8 mouse cellular contexts compared by ENCODE assay signal in the genomic region with DNA sequence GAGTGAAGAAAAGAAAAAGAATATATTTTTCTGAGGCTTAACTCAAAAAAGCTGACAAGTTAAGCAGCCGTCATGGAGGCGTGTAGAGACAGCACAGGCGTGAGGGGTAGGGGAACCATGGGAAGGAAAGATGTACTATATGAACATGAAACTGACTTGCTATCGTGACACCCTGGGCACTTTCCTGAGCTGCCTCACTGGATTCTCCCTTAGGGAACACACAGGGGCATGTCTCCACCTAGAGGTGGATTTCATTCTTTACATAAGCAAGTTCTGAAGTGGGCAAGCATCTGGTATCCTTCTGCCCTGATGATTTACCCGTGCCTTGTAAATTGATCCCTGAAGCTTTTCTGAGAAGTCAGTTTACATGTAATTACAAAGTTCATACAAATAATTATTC.
DNase-seq lines count a peak whose midpoint lies in the region; ATAC-seq and TF ChIP-seq lines count a peak whose summit lies in the region.
"Not testable (repeated sequence)": the region's sequence is repeated elsewhere in the genome, so short reads cannot be mapped to it uniquely, and the experiment has no call there.

No protein-coding gene starts in this region.

- not testable (repeated sequence) for H3K27me3 ChIP-seq in embryonic facial prominence, embryonic 11.5 days (ENCODE audit: control insufficient read depth, insufficient read depth, low read length); forebrain, embryonic 13.5 days; forebrain, embryonic 16.5 days (replicated peaks; ENCODE audit: control insufficient read depth, insufficient read depth, low read length); heart, embryonic 15.5 days; hindbrain, postnatal 0 days (ENCODE audit: insufficient read depth, low read length); midbrain, embryonic 11.5 days (ENCODE audit: control insufficient read depth, insufficient read depth, low read length); midbrain, embryonic 15.5 days (replicated peaks); neural tube, embryonic 12.5 days (replicated peaks)

- not testable (repeated sequence) for H3K9me3 ChIP-seq in embryonic facial prominence, embryonic 11.5 days (replicated peaks; ENCODE audit: control insufficient read depth, low read length); forebrain, embryonic 13.5 days (replicated peaks); forebrain, embryonic 16.5 days (ENCODE audit: control insufficient read depth, low read length); heart, embryonic 15.5 days (replicated peaks); hindbrain, postnatal 0 days (ENCODE audit: low read length); midbrain, embryonic 11.5 days (ENCODE audit: control insufficient read depth, low read length); midbrain, embryonic 15.5 days; neural tube, embryonic 12.5 days

- H3K27ac ChIP-seq in embryonic facial prominence, embryonic 11.5 days (replicated peaks; ENCODE audit: low read depth, low read length); forebrain, embryonic 13.5 days; forebrain, embryonic 16.5 days (ENCODE audit: low read length); heart, embryonic 15.5 days; hindbrain, postnatal 0 days; midbrain, embryonic 11.5 days (ENCODE audit: low read depth, low read length); midbrain, embryonic 15.5 days; neural tube, embryonic 12.5 days: not testable (repeated sequence)

- not testable (repeated sequence) for H3K4me3 ChIP-seq in embryonic facial prominence, embryonic 11.5 days (ENCODE audit: low read depth, low read length); forebrain, embryonic 13.5 days; forebrain, embryonic 16.5 days (replicated peaks; ENCODE audit: low read length); heart, embryonic 15.5 days; hindbrain, postnatal 0 days (ENCODE audit: low read length); midbrain, embryonic 11.5 days (ENCODE audit: low read depth, low read length); midbrain, embryonic 15.5 days; neural tube, embryonic 12.5 days

- H3K9ac ChIP-seq in embryonic facial prominence, embryonic 11.5 days (replicated peaks; ENCODE audit: low read length); forebrain, embryonic 13.5 days; forebrain, embryonic 16.5 days (replicated peaks; ENCODE audit: low read depth, low read length); heart, embryonic 15.5 days; hindbrain, postnatal 0 days (replicated peaks; ENCODE audit: low read length); midbrain, embryonic 11.5 days (ENCODE audit: low read length); midbrain, embryonic 15.5 days; neural tube, embryonic 12.5 days: not testable (repeated sequence)

- TF ChIP-seq CTCF in hindbrain, postnatal 0 days (IDR thresholded peaks at IDR 0.05; ENCODE audit: low read depth), result not testable (repeated sequence)

- H3K4me1 ChIP-seq in embryonic facial prominence, embryonic 11.5 days (ENCODE audit: control insufficient read depth, insufficient read depth, low read length); forebrain, embryonic 13.5 days; forebrain, embryonic 16.5 days (replicated peaks; ENCODE audit: control insufficient read depth, insufficient read depth, low read length); heart, embryonic 15.5 days (replicated peaks); hindbrain, postnatal 0 days (ENCODE audit: insufficient read depth, low read length); midbrain, embryonic 11.5 days (ENCODE audit: control insufficient read depth, insufficient read depth, low read length); midbrain, embryonic 15.5 days; neural tube, embryonic 12.5 days: not testable (repeated sequence)

- ATAC-seq in embryonic facial prominence, embryonic 11.5 days (replicated peaks; ENCODE audit: insufficient number of reproducible peaks, low FRiP score, low TSS enrichment, low read depth), result 0 out of 2 replicates have a peak, but pooled peaks have one; percentile 29
- peak; percentile 85 for ATAC-seq in forebrain, embryonic 13.5 days
- ATAC-seq in forebrain, embryonic 16.5 days, result peak; percentile 76
- ATAC-seq in heart, embryonic 15.5 days (replicated peaks; ENCODE audit: insufficient number of reproducible peaks, insufficient read depth, low FRiP score, low read depth), result 0 out of 2 replicates have a peak, but pooled peaks have one; percentile 18
- peak; percentile 35; the same call in 1 of the 2 replicates for ATAC-seq in hindbrain, postnatal 0 days
- peak; percentile 68; the same call in 1 of the 2 replicates for ATAC-seq in midbrain, embryonic 11.5 days (ENCODE audit: low FRiP score)
- ATAC-seq in midbrain, embryonic 15.5 days (replicated peaks), result peak; percentile 67; the same call in 1 of the 2 replicates
- ATAC-seq in neural tube, embryonic 12.5 days (ENCODE audit: low FRiP score, low read depth), result peak; percentile 25; the same call in 1 of the 2 replicates

- not testable (repeated sequence) for H3K36me3 ChIP-seq in embryonic facial prominence, embryonic 11.5 days (replicated peaks; ENCODE audit: control insufficient read depth, insufficient read depth, low read depth, low read length); forebrain, embryonic 13.5 days (ENCODE audit: poor library complexity, severe bottlenecking); forebrain, embryonic 16.5 days (ENCODE audit: control insufficient read depth, insufficient read depth); heart, embryonic 15.5 days; hindbrain, postnatal 0 days (ENCODE audit: insufficient read depth, low read length); midbrain, embryonic 11.5 days (ENCODE audit: control insufficient read depth, insufficient read depth, low read length); midbrain, embryonic 15.5 days (replicated peaks); neural tube, embryonic 12.5 days

- H3K4me2 ChIP-seq in embryonic facial prominence, embryonic 11.5 days (ENCODE audit: low read depth, low read length); forebrain, embryonic 13.5 days; forebrain, embryonic 16.5 days (ENCODE audit: low read length); heart, embryonic 15.5 days; hindbrain, postnatal 0 days (ENCODE audit: low read depth, low read length); midbrain, embryonic 11.5 days; midbrain, embryonic 15.5 days; neural tube, embryonic 12.5 days (replicated peaks): not testable (repeated sequence)

- DNase-seq in embryonic facial prominence, embryonic 11.5 days (ENCODE audit: low spot score); hindbrain, postnatal 0 days (ENCODE audit: low spot score); midbrain, embryonic 11.5 days (ENCODE audit: low spot score, missing footprints): not testable (repeated sequence)

- WGBS in embryonic facial prominence, embryonic 11.5 days, result no CpG with 5 or more reads among the region's 5 CpGs
- no CpG with 5 or more reads among the region's 5 CpGs for WGBS in forebrain, embryonic 13.5 days
- whole genome bisulfite sequencing in forebrain, embryonic 16.5 days, result no CpG with 5 or more reads among the region's 5 CpGs
- no CpG with 5 or more reads among the region's 5 CpGs for WGBS in heart, embryonic 15.5 days
- WGBS in hindbrain, postnatal 0 days, result no CpG with 5 or more reads among the region's 5 CpGs
- WGBS in midbrain, embryonic 11.5 days, result no CpG with 5 or more reads among the region's 5 CpGs
- no CpG with 5 or more reads among the region's 5 CpGs for WGBS in midbrain, embryonic 15.5 days
- no CpG with 5 or more reads among the region's 5 CpGs for WGBS in neural tube, embryonic 12.5 days

Comparison
In these comparisons a context has a peak if more than half of its experiments do, and no peak if none do; other contexts are left out.
1. ATAC-seq: peak in every context shown above with its lines; median percentile 85 in forebrain, embryonic 13.5 days; 76 in forebrain, embryonic 16.5 days; 68 in midbrain, embryonic 11.5 days; 67 in midbrain, embryonic 15.5 days; 35 in hindbrain, postnatal 0 days; 29 in embryonic facial prominence, embryonic 11.5 days; 25 in neural tube, embryonic 12.5 days; 18 in heart, embryonic 15.5 days.